Mouse (Mus musculus) bone marrow macrophage, adult 2 months (primary cell): ENCODE results near the gene Calm4.

Source experiments
- CTCF ChIP-seq: IDR thresholded peaks from 2 replicates; pipeline ENCODE4 v1.5.1; 2012; ENCODE audit warnings: low read depth, mild to moderate bottlenecking, low read length, moderate library complexity
- POLR2A ChIP-seq: IDR thresholded peaks from 2 replicates; pipeline ENCODE4 v1.6.1; 2012; ENCODE audit warnings: mild to moderate bottlenecking, low read depth, low read length, borderline replicate concordance

DNA sequence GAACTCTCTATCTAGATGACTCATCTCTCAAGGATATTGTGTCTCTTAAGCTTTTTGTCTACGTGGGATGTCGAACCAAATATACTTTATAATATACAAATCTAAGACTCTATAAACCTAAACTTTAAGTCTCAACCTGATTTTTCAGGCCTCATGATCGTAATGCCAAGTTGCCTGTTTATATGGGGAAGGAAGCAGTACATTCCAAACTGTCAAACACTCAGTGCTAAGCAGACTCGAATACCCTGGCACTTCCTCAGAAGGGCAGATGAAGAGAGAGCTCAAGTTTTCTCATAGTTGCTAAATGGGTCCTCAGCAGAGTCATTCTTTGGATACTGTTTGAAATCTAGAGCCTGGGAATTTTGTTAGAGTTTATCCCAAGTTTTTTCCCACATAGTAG is 40.9 kb upstream of the Calm4 start:
- TF ChIP-seq POLR2A (no peak), CTCF (no peak)
